Mouse (Mus musculus): ENCODE results near the gene Rps15. TPM values are rescaled to one million over a fixed set of nuclear protein-coding genes. Genes with fewer than 3 reads are reported as not detected.

Rps15 gene
- polyA plus RNA-seq, 1 experiment from 2014 or later = 1,071 TPM

DNA sequence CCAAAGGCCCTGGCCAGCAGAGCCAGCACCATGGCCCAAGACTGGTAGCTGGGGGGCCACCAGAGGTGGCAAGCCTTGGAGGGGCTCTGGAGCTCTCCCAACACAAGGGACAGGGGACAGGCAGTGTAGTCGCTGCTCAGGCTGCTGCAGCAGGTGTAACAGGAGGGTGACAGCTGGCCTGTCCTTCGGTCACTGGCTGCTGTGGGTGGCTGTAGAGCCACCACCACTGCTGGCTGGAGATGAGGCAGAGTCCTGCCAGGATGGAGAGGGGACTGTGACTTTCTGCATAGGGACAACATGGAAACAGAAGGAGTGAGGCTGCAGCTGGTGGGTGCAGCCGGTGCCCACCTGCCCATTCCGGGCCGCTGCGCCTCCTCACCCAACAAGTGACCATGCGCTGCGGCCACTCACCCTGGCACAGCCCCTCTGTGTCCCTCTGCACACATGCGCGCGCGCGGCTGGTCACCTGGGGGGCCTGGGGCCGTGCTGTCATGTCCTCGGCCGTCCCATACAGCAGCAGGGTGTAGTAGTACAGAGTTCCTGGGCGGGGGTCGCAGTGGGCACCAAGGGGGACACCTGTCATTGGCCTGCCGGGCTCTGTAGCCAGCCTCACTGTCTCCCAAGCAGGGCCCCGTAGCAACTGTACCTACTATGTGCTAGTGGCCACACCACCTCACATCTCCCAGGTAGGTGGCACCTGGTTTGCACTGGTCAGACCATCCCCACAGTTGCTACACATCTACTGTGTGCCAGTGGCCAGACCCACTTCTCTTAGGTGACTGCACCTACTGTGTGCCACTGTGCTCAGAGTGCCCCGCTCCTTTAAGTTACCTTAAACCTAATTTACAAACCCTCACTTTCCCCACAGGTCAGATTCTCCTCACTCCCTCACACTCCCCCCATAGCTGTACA lies 29.7 kb downstream of the Rps15 start:
- no peak for DNase-seq (ENCODE audit: low spot score)
- Histone ChIP-seq H3K27me3 (ENCODE audit: control insufficient read depth, insufficient read depth, low read length) (peaks cover 3% of the 10 kb centered on the region), H3K4me1 (ENCODE audit: control insufficient read depth, insufficient read depth, low read length) (peaks cover 13% of the 10 kb centered on the region), H3K27ac (replicated peaks; ENCODE audit: low read depth, low read length) (no peak overlapping the region), H3K4me3 (ENCODE audit: low read depth, low read length) (peak overlapping the region; percentile 51; the same call in 1 of the 2 replicates), H3K4me2 (ENCODE audit: low read depth, severe bottlenecking) (peak overlapping the region; percentile 89), H3K36me3 (ENCODE audit: control insufficient read depth, insufficient read depth, low read length) (peaks cover 3% of the 10 kb centered on the region; the same call in 1 of the 2 replicates), H3K9ac (ENCODE audit: low read length) (no peak overlapping the region), H3K9me3 (ENCODE audit: control insufficient read depth, low read length) (no peaks in the 10 kb centered on the region)
- 92% methylated on average over 21 of the region's 21 CpGs for WGBS
- no peak for ATAC-seq (ENCODE audit: insufficient number of reproducible peaks, low FRiP score, low TSS enrichment, low read depth)

GRCm38 (mm10) chr10:80322811-80323211 lies 30.6 kb downstream of the Rps15 start:
- WGBS = 6% methylated on average over 28 of the region's 28 CpGs
- DNase-seq (ENCODE audit: low spot score) (peak; percentile 51), ATAC-seq (ENCODE audit: insufficient number of reproducible peaks, low FRiP score, low TSS enrichment, low read depth) (no peak)
- Histone ChIP-seq H3K4me1 (ENCODE audit: control insufficient read depth, insufficient read depth, low read length) (peaks cover 13% of the 10 kb centered on the region), H3K9ac (ENCODE audit: low read length) (peak overlapping the region; percentile 4), H3K4me3 (ENCODE audit: low read depth, low read length) (peak overlapping the region; percentile 51), H3K4me2 (ENCODE audit: low read depth, severe bottlenecking) (peak overlapping the region; percentile 89), H3K27ac (replicated peaks; ENCODE audit: low read depth, low read length) (no peak overlapping the region), H3K9me3 (ENCODE audit: control insufficient read depth, low read length) (no peaks in the 10 kb centered on the region), H3K27me3 (ENCODE audit: control insufficient read depth, insufficient read depth, low read length) (no peaks in the 10 kb centered on the region), H3K36me3 (ENCODE audit: control insufficient read depth, insufficient read depth, low read length) (peaks cover 3% of the 10 kb centered on the region; the same call in 1 of the 2 replicates)

DNA sequence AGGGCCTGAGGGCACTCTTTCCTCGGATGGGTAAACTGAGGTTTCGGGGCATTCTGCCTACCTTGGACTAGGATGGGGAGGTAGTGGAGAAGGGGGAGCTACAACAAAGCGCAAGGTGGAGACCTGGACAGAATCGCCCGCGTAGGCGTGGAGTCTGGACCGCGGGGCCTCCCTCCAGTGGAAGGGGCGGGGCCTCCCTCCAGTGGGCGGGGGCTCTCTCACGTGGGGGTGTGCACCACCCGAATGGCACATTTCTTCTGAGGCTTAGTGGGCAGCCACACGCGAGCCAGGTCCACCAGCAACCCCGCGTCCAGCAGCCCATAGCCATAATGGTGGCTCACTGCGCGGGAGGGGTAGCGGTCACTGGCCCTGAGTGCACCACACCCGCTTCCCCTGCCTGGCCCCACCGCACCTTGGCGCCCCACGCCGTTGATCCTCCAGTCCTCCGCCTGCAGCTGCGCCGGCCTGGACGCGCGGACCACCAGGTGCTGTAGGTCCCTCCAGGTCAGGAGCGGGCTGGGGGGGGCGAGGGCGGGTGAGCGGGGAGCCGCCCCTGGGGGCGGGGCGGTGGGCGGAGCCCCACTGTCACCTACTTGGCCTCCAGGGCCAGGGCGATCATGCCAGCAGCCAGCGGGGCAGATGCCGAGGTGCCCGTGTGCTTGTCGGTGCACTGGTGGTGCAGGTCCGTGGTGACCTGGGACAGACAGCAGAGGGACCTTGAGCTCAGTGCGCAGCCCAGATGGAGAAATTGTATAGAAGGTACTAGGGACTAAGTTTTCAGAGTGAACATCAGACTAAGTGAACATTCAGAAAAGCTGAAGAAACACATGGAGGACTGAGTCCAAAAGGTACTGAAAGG lies 31.2 kb downstream of the Rps15 start:
- H3K9ac ChIP-seq (ENCODE audit: low read length) = peak overlapping the region; percentile 4
- H3K36me3 ChIP-seq (ENCODE audit: control insufficient read depth, insufficient read depth, low read length) = no peaks in the 10 kb centered on the region; the same call in 1 of the 2 replicates
- no peaks in the 10 kb centered on the region for H3K9me3 ChIP-seq (ENCODE audit: control insufficient read depth, low read length)
- peaks cover 13% of the 10 kb centered on the region for H3K4me1 ChIP-seq (ENCODE audit: control insufficient read depth, insufficient read depth, low read length)
- 2% methylated on average over 46 of the region's 46 CpGs for WGBS
- no peak overlapping the region for H3K27ac ChIP-seq (replicated peaks; ENCODE audit: low read depth, low read length)
- ATAC-seq (ENCODE audit: insufficient number of reproducible peaks, low FRiP score, low TSS enrichment, low read depth) = peak; percentile 28; the same call in 1 of the 2 replicates
- peak overlapping the region; percentile 89 for H3K4me2 ChIP-seq (ENCODE audit: low read depth, severe bottlenecking)
- no peaks in the 10 kb centered on the region; the same call in 1 of the 2 replicates for H3K27me3 ChIP-seq (ENCODE audit: control insufficient read depth, insufficient read depth, low read length)
- peak overlapping the region; percentile 51 for H3K4me3 ChIP-seq (ENCODE audit: low read depth, low read length)
- DNase-seq (ENCODE audit: low spot score) = peak; percentile 67

DNA sequence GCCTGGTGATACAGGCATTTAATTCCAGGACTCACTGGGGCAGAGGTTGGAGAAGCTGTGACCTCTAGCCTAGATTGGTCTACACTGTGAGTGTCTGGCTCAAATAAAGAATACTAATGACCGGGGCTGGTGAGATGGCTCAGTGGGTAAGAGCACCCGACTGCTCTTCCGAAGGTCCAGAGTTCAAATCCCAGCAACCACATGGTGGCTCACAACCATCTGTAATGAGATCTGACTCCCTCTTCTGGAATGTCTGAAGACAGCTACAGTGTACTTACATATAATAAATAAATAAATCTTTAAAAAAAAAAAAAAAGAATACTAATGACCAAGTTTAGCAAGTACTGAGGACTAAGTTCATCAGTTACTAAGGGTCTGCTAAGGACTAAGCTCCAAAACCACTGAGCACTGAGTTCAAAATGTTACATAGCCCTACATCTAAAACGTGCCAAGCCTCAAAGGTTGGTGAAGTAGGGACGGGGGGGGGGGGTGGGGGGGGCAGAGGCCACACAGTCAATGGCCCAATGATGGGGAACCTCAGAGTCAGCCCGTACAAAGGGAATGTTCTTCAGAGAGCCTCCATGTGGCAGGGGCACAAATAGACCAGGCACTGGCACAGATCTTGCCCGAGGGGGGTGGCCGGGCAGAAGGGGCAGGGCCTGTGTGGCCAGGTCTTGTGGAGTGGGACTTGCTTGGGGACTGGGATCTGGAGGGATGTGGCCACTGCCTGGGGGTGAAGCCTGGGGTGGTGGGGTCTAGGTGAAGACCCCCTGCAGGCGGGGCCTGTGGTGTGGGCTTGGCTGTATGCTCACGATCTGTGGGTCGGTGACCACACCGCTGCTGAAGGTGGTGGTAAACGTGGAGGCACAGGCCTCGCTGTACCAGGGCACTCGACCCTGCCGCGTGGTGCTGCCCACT lies 32.1 kb downstream of the Rps15 start:
- Histone ChIP-seq H3K9me3 (ENCODE audit: control insufficient read depth, low read length) (no peaks in the 10 kb centered on the region), H3K4me3 (ENCODE audit: low read depth, low read length) (peak overlapping the region; percentile 51), H3K9ac (ENCODE audit: low read length) (no peak overlapping the region), H3K4me1 (ENCODE audit: control insufficient read depth, insufficient read depth, low read length) (peaks cover 14% of the 10 kb centered on the region), H3K27me3 (ENCODE audit: control insufficient read depth, insufficient read depth, low read length) (no peaks in the 10 kb centered on the region; the same call in 1 of the 2 replicates), H3K36me3 (ENCODE audit: control insufficient read depth, insufficient read depth, low read length) (no peaks in the 10 kb centered on the region), H3K27ac (replicated peaks; ENCODE audit: low read depth, low read length) (no peak overlapping the region), H3K4me2 (ENCODE audit: low read depth, severe bottlenecking) (peak overlapping the region; percentile 89)
- 76% methylated on average over 17 of the region's 17 CpGs for WGBS
- DNase-seq (ENCODE audit: low spot score) (no peak), ATAC-seq (ENCODE audit: insufficient number of reproducible peaks, low FRiP score, low TSS enrichment, low read depth) (no peak)

DNA sequence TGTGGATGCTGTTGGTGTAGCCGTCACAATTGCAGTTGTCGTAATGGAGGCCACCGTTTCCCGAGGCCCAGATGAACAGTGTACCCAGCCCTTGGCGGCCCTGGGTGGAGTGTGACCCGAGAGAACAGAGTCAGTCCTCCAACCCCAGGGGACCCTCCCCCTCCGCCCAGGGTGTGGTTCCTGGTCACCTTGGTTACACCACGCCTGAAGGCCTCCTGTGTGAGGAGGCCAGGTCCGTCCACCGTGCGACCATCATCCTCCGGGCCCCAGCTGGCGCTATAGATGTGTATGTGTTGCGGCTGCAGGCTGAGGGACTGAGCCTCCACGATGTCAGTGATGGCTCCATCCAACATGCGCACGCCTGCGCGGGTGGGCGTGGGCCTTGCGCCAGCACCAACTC lies 32.8 kb downstream of the Rps15 start:
- no peaks in the 10 kb centered on the region for H3K36me3 ChIP-seq (ENCODE audit: control insufficient read depth, insufficient read depth, low read length)
- H3K27ac ChIP-seq (replicated peaks; ENCODE audit: low read depth, low read length) = no peak overlapping the region
- H3K4me2 ChIP-seq (ENCODE audit: low read depth, severe bottlenecking) = no peak overlapping the region
- no peak overlapping the region for H3K4me3 ChIP-seq (ENCODE audit: low read depth, low read length)
- DNase-seq (ENCODE audit: low spot score) (no peak), ATAC-seq (ENCODE audit: insufficient number of reproducible peaks, low FRiP score, low TSS enrichment, low read depth) (no peak)
- no peak overlapping the region for H3K9ac ChIP-seq (ENCODE audit: low read length)
- no peaks in the 10 kb centered on the region for H3K9me3 ChIP-seq (ENCODE audit: control insufficient read depth, low read length)
- WGBS = 81% methylated on average over 21 of the region's 21 CpGs
- H3K27me3 ChIP-seq (ENCODE audit: control insufficient read depth, insufficient read depth, low read length) = no peaks in the 10 kb centered on the region; the same call in 1 of the 2 replicates
- peaks cover 14% of the 10 kb centered on the region for H3K4me1 ChIP-seq (ENCODE audit: control insufficient read depth, insufficient read depth, low read length)

- ATAC-seq (ENCODE audit: insufficient number of reproducible peaks, low FRiP score, low TSS enrichment, low read depth) = peak; percentile 90
- H3K27ac ChIP-seq (replicated peaks; ENCODE audit: low read depth, low read length) = no peak within 1 kb of the TSS
- peak; percentile 95 for DNase-seq (ENCODE audit: low spot score)
Observed at GRCm38 (mm10) chr10:80329273-80330081, 37.2 kb downstream of the Rps15 start, which contains the start of the genes Pcsk4 and Reep6. TSS of gene Pcsk4 (minus strand) at chr10:80329498. TSS of gene Reep6 (plus strand) at chr10:80329953.

GRCm38 (mm10) chr10:80330084-80330483 lies 37.8 kb downstream of the Rps15 start:
- DNase-seq (ENCODE audit: low spot score) (no peak), ATAC-seq (ENCODE audit: insufficient number of reproducible peaks, low FRiP score, low TSS enrichment, low read depth) (no peak)
- WGBS = 1% methylated on average over 39 of the region's 41 CpGs
- Histone ChIP-seq H3K4me1 (ENCODE audit: control insufficient read depth, insufficient read depth, low read length) (peaks cover 13% of the 10 kb centered on the region), H3K4me3 (ENCODE audit: low read depth, low read length) (peak overlapping the region; percentile 42), H3K27ac (replicated peaks; ENCODE audit: low read depth, low read length) (no peak overlapping the region), H3K27me3 (ENCODE audit: control insufficient read depth, insufficient read depth, low read length) (peaks cover 3% of the 10 kb centered on the region; the same call in 1 of the 2 replicates), H3K36me3 (ENCODE audit: control insufficient read depth, insufficient read depth, low read length) (no peaks in the 10 kb centered on the region), H3K9me3 (ENCODE audit: control insufficient read depth, low read length) (no peaks in the 10 kb centered on the region), H3K9ac (ENCODE audit: low read length) (peak overlapping the region; percentile 50; the same call in 1 of the 2 replicates), H3K4me2 (ENCODE audit: low read depth, severe bottlenecking) (peak overlapping the region; percentile 88)

More at GRCm38 (mm10) chr10:80329273-80330081, 37.2 kb downstream of the Rps15 start, which contains the start of the genes Pcsk4 and Reep6:
- Histone ChIP-seq H3K4me2 (ENCODE audit: low read depth, severe bottlenecking) (peak within 1 kb of the TSS; percentile 88), H3K36me3 (ENCODE audit: control insufficient read depth, insufficient read depth, low read length) (no peaks in the 10 kb centered on the region), H3K9me3 (ENCODE audit: control insufficient read depth, low read length) (no peaks in the 10 kb centered on the region), H3K4me1 (ENCODE audit: control insufficient read depth, insufficient read depth, low read length) (peaks cover 13% of the 10 kb centered on the region), H3K9ac (ENCODE audit: low read length) (peak within 1 kb of the TSS; percentile 50; the same call in 1 of the 2 replicates), H3K27me3 (ENCODE audit: control insufficient read depth, insufficient read depth, low read length) (peaks cover 3% of the 10 kb centered on the region; the same call in 1 of the 2 replicates), H3K4me3 (ENCODE audit: low read depth, low read length) (peak within 1 kb of the TSS; percentile 42)
- WGBS = 5% methylated on average over 36 of the region's 36 CpGs

Data from limb, embryonic 11.5 days (tissue).